Mouse (Mus musculus) splenic B cell, adult 2 months (primary cell): ENCODE data around the gene Slc9a9.

Experiments used
- DNase-seq: peaks from one replicate; pipeline ENCODE4 v3.0.0-alpha.2; 2011; ENCODE audit warnings: low read depth, low spot score
- H3K27me3 ChIP-seq: 2 replicates; pipeline ENCODE4 v1.6.1; 2012; ENCODE audit warnings: mild to moderate bottlenecking, low read length, moderate library complexity, mixed read lengths; ENCODE audit not compliant: control insufficient read depth, poor library complexity, insufficient read depth, severe bottlenecking
- H3K36me3 ChIP-seq: 2 replicates; pipeline ENCODE4 v1.6.1; 2012; ENCODE audit warnings: mild to moderate bottlenecking, low read length, moderate library complexity, mixed read lengths; ENCODE audit not compliant: control insufficient read depth, poor library complexity, insufficient read depth, severe bottlenecking

Slc9a9 gene

GRCm38 (mm10) chr9:95188362-95189217 is 518.9 kb downstream of the Slc9a9 start:
- DNase-seq = no peak
- no peaks in the 10 kb centered on the region for H3K36me3 ChIP-seq

GRCm38 (mm10) chr9:95189218-95189605 is 519.5 kb downstream of the Slc9a9 start:
- H3K36me3 ChIP-seq = no peaks in the 10 kb centered on the region

More at GRCm38 (mm10) chr9:95188362-95189217, 518.9 kb downstream of the Slc9a9 start:
- H3K27me3 ChIP-seq = no peaks in the 10 kb centered on the region

GRCm38 (mm10) chr9:95191442-95191841 is 521.7 kb downstream of the Slc9a9 start:
- H3K36me3 ChIP-seq = no peaks in the 10 kb centered on the region
- no peaks in the 10 kb centered on the region for H3K27me3 ChIP-seq
- DNase-seq = no peak

More at GRCm38 (mm10) chr9:95189218-95189605, 519.5 kb downstream of the Slc9a9 start:
- H3K27me3 ChIP-seq = no peaks in the 10 kb centered on the region
- no peak for DNase-seq

- Histone ChIP-seq H3K36me3 (no peaks in the 10 kb centered on the region), H3K27me3 (no peaks in the 10 kb centered on the region)
- DNase-seq = no peak
These were observed 523.3 kb downstream of the Slc9a9 start for GRCm38 (mm10) chr9:95192901-95193532.

DNA sequence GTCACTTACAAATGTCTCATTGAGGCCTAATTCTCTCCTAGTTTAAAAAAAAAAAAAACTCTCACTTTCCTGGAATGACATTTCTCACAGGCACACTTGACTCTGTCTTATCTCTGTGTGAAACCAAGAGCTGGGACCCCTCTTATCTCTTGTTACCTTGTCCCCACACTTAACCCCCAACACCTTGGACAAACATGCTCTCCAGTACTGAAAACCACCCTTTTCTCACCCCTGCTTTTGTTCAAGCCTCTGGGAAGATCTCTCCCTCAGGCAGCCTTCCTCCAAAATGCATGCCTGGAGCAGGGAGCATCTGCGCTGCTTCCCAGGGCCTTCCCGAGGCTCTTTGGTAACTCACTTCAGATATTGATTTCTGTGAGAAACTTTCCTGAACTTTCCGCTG is 524.0 kb downstream of the Slc9a9 start:
- no peaks in the 10 kb centered on the region for H3K27me3 ChIP-seq
- no peaks in the 10 kb centered on the region for H3K36me3 ChIP-seq
- DNase-seq = no peak

GRCm38 (mm10) chr9:95194158-95194557 is 524.4 kb downstream of the Slc9a9 start:
- DNase-seq = no peak
- H3K36me3 ChIP-seq = no peaks in the 10 kb centered on the region
- no peaks in the 10 kb centered on the region for H3K27me3 ChIP-seq

- H3K27me3 ChIP-seq = no peaks in the 10 kb centered on the region
- no peak for DNase-seq
- no peaks in the 10 kb centered on the region for H3K36me3 ChIP-seq
These were observed 538.0 kb downstream of the Slc9a9 start for GRCm38 (mm10) chr9:95207661-95208060.

DNA sequence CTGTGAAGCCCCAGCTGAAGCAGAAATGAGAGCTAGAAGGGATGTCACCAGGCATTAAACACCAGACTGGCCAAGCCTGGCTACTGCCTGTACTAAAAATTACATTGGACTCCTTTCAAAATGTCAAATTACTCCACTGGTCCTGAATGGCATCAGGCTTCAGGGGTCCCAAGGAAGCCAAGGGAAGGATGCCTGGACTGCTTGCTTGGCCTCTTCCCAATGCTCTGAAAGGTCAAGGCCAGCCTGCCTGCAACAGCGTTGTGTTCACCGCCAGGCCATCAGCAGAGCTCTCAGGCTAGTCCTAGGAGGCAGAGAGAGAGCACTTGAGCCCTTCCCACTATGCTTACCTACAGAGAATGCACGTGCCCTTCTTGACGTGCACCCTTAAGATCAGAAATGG is 539.0 kb downstream of the Slc9a9 start:
- H3K36me3 ChIP-seq = no peaks in the 10 kb centered on the region
- H3K27me3 ChIP-seq = no peaks in the 10 kb centered on the region
- DNase-seq = no peak

- no peaks in the 10 kb centered on the region for H3K27me3 ChIP-seq
- no peak for DNase-seq
- no peaks in the 10 kb centered on the region for H3K36me3 ChIP-seq
These were observed 550.3 kb downstream of the Slc9a9 start for GRCm38 (mm10) chr9:95220009-95220408.

DNA sequence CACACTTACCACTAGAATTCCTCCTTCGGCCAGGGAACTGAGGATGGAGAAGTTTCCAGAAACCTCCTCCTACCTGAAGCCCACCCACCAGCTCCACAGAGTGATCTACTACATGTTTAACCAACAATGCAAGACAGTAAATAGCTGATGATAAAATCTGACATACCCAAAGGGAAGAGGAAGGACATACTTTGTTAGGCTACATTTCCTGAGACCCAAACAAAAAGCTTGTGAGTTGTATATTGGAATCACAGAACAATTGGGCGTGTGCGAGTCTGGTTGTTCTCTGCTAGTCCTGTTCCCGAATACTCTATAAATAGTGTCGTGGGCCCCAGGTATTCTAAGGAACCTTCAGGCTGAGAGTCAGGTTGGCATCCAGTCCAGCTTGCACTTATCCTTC is 551.6 kb downstream of the Slc9a9 start:
- DNase-seq = no peak
- Histone ChIP-seq H3K27me3 (no peaks in the 10 kb centered on the region), H3K36me3 (no peaks in the 10 kb centered on the region)

GRCm38 (mm10) chr9:95226986-95227385 is 557.3 kb downstream of the Slc9a9 start:
- Histone ChIP-seq H3K36me3 (no peaks in the 10 kb centered on the region), H3K27me3 (no peaks in the 10 kb centered on the region)
- DNase-seq = no peak

GRCm38 (mm10) chr9:95228123-95228522 is 558.4 kb downstream of the Slc9a9 start:
- DNase-seq = no peak
- H3K27me3 ChIP-seq = no peaks in the 10 kb centered on the region

DNA sequence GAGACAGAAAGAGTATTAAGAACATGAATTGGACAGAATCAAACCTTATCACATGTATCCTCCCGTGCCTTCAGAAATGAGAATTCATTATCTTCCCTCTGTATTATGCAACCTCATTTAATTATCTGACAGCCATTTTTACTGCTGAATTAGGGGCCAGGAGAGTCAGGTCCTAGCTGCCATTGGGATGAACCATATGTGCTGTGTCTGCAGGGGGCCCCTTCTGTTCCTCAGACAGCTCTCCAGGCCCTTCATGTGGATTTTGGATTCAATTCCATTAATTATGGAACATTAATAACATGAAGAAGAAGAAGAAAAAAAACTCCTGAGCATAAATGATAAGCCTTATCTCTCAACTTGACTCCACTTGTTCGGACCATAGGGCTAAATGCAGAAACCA is 559.4 kb downstream of the Slc9a9 start:
- Histone ChIP-seq H3K36me3 (no peaks in the 10 kb centered on the region), H3K27me3 (no peaks in the 10 kb centered on the region)
- no peak for DNase-seq

More at GRCm38 (mm10) chr9:95228123-95228522, 558.4 kb downstream of the Slc9a9 start:
- H3K36me3 ChIP-seq = no peaks in the 10 kb centered on the region

GRCm38 (mm10) chr9:95239900-95240299 is 570.2 kb downstream of the Slc9a9 start:
- no peaks in the 10 kb centered on the region for H3K36me3 ChIP-seq
- no peaks in the 10 kb centered on the region for H3K27me3 ChIP-seq
- DNase-seq = no peak

GRCm38 (mm10) chr9:95242628-95243195 is 573.0 kb downstream of the Slc9a9 start:
- H3K36me3 ChIP-seq = no peaks in the 10 kb centered on the region
- no peak for DNase-seq

More at GRCm38 (mm10) chr9:95242628-95243195, 573.0 kb downstream of the Slc9a9 start:
- H3K27me3 ChIP-seq = no peaks in the 10 kb centered on the region
